Mouse (Mus musculus) C2C12 (cell line): ENCODE data around the gene Soga1.
A peak's percentile ranks its signal among the peaks of the same experiment; 100 is the strongest.

ENCODE experiments used
- CTCF ChIP-seq: IDR thresholded peaks from one replicate; pipeline ENCODE4 v1.5.1; 2011; ENCODE audit not compliant: control insufficient read depth, insufficient read depth, insufficient read length
- MYOD1 ChIP-seq: IDR thresholded peaks from one replicate; pipeline ENCODE4 v1.6.1; 2011; ENCODE audit warnings: low read depth; ENCODE audit not compliant: control insufficient read depth, insufficient read length
- MYOG ChIP-seq: IDR thresholded peaks from one replicate; pipeline ENCODE4 v1.6.1; 2011; ENCODE audit not compliant: control insufficient read depth, insufficient read length; ENCODE audit errors: extremely low read depth
- USF1 ChIP-seq: IDR thresholded peaks from one replicate; pipeline ENCODE4 v1.6.1; 2011; ENCODE audit warnings: low read depth, mild to moderate bottlenecking, control low read depth, moderate library complexity

DNA sequence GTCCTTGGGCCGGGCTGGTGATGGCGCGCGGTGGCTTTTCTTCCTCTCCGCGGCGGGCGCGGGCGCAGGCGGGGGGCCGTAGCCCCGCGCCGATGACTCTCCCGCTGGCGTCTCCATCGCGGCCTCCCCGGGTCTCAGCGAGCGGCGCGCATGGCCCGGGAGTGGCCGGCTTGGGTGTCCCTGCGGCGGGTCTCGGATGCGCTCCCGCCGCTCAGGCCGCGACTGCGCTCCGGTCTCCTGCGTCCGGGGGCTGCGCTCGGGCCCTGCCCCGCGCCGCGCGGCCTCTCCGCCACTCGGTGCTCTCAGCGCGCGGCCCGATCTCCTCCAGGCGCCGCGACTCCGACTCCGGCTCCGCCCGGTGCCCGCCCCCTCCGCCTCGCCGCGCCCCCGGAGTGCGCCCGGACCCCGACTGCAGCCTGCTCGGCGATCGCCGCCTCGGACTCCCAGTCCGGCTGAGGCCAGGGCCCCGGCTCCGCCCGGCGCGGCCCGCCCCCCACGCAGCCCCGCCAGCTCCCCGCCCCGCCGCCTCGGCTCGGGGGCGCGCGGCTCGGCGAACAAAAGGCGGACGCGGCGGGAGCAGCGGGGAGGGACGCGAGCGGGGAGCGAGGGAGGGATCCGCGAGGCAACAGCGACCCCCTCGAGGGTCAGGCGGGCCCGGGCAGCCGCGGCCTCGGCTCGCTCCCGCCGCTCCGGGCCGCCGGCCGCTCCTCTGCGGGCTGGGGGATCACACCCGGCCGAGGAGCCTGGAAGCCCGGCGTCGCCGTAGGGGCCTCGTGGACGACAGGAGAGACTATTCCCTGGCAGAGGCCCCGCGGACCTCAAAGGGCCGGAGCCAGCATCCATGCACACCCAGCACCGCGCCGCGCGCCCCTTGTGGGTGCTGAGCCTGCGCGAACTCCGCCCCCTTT, at the start of gene Soga1:
- TF ChIP-seq CTCF (peak; percentile 98), MYOG (no peak), MYOD1 (no peak), USF1 (no peak)
